Mouse (Mus musculus) hindbrain, embryonic 15.5 days (tissue): ENCODE results near the gene Dagla. TPM values are rescaled to one million over a fixed set of nuclear protein-coding genes. Genes with fewer than 3 reads are reported as not detected.

Experiments
- ATAC-seq: fragments of 200-750 bp; cut with Nextera tagmentation; 2 replicates; pipeline ENCODE4 v1.8.0; 2017; ENCODE audit warnings: low read depth, moderate number of reproducible peaks, moderate TSS enrichment; ENCODE audit not compliant: low FRiP score
- H3K27ac ChIP-seq: fragments of 300-500 bp; sonication (generic); replicated peaks from 2 replicates; pipeline ENCODE4 v1.5.1; 2015; ENCODE audit warnings: mild to moderate bottlenecking, inconsistent platforms
- H3K27me3 ChIP-seq: fragments of 300-500 bp; sonication (generic); 2 replicates; pipeline ENCODE4 v1.6.1; 2015; ENCODE audit warnings: control low read depth, inconsistent platforms
- H3K36me3 ChIP-seq: fragments of 300-500 bp; sonication (generic); 2 replicates; pipeline ENCODE4 v1.6.1; 2015; ENCODE audit warnings: control low read depth, inconsistent platforms
- H3K4me1 ChIP-seq: fragments of 300-500 bp; sonication (generic); replicated peaks from 2 replicates; pipeline ENCODE4 v1.6.1; 2015; ENCODE audit warnings: control low read depth, inconsistent platforms
- H3K4me2 ChIP-seq: fragments of 300-500 bp; sonication (generic); 2 replicates; pipeline ENCODE4 v1.6.1; 2015; ENCODE audit warnings: moderate library complexity, mild to moderate bottlenecking, inconsistent platforms
- H3K4me3 ChIP-seq: fragments of 300-500 bp; sonication (generic); 2 replicates; pipeline ENCODE4 v1.5.1; 2015; ENCODE audit warnings: mild to moderate bottlenecking, inconsistent platforms
- H3K9ac ChIP-seq: fragments of 300-500 bp; sonication (generic); 2 replicates; pipeline ENCODE4 v1.6.1; 2015; ENCODE audit warnings: inconsistent platforms
- H3K9me3 ChIP-seq: fragments of 300-500 bp; sonication (generic); 2 replicates; pipeline ENCODE4 v1.6.1; 2016; ENCODE audit warnings: control low read depth, inconsistent platforms
- WGBS: fragments of 180-500 bp; shearing (Covaris S2); methylation state at CpG from one replicate; pipeline ENCODE4 v1.1.7; 2015; 5-methylcytosine and 5-hydroxymethylcytosine counted together
- polyA plus RNA-seq: library from polyadenylated mRNA; unstranded; fragments of >200 nt; fragmentation: Nextera tagmentation; extraction: Ambion mirVana; gene quantifications from 2 replicates; pipeline ENCODE4 v1.2.1, GENCODE M21; 2015

Gene Dagla
- polyA plus RNA-seq, 1 experiment from 2014 or later, result 14.3 TPM

DNA sequence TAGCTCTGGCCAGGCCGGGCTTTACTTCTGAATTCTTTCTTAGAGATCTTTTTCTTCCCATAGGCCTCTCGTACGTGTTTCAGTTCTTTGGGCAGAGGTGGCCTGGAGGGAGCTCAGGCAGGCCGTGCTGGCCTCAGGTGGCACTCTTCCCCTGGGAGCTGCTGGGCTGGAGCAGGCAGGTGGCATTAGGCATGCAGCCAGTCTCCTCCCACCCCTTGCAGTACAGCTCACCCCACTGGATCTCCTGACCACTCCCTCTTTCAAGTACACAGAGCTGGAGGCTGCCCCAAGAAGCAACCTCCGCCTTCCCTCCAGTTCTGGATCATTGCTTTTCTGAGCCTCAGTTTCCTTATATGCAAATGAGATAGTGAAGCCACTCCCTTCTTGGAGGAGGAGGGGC is 26.9 kb downstream of the Dagla start:
- H3K4me1 ChIP-seq, result peaks cover 41% of the 10 kb centered on the region
- 0 out of 2 replicates have a peak overlapping the region, but pooled peaks have one; percentile 1 for H3K4me2 ChIP-seq
- peaks cover 48% of the 10 kb centered on the region for H3K27me3 ChIP-seq
- no peaks in the 10 kb centered on the region for H3K36me3 ChIP-seq
- no peak overlapping the region for H3K9ac ChIP-seq
- H3K27ac ChIP-seq, result 0 out of 2 replicates have a peak overlapping the region, but pooled peaks have one; percentile 17
- 0 out of 2 replicates have a peak, but pooled peaks have one; percentile 11 for ATAC-seq
- H3K9me3 ChIP-seq, result no peaks in the 10 kb centered on the region
- 6% methylated on average over 5 of the region's 5 CpGs for WGBS
- no peak overlapping the region for H3K4me3 ChIP-seq

DNA sequence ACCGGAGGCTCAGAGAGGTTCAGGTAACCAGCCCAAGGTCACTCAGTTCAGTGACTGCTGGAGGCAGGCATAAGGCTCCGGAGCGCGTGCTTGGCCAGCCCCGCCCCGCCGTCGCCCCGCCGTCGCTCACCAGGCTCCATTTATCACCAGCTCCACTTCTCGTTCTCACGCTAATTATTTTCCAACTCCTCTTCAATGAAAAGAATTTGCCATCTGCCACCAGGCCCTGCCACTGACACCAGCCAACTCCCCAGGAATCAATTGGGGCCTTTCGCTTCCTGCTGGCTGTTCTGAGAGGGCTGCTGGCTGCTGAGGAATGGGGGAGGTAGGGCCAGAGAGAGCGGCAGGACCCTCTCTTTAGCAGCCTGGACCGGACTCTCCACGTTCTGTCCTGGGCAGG is 27.3 kb downstream of the Dagla start:
- Histone ChIP-seq H3K9ac (no peak overlapping the region), H3K27me3 (peaks cover 44% of the 10 kb centered on the region)
- ATAC-seq, result peak; percentile 25; the same call in 1 of the 2 replicates

DNA sequence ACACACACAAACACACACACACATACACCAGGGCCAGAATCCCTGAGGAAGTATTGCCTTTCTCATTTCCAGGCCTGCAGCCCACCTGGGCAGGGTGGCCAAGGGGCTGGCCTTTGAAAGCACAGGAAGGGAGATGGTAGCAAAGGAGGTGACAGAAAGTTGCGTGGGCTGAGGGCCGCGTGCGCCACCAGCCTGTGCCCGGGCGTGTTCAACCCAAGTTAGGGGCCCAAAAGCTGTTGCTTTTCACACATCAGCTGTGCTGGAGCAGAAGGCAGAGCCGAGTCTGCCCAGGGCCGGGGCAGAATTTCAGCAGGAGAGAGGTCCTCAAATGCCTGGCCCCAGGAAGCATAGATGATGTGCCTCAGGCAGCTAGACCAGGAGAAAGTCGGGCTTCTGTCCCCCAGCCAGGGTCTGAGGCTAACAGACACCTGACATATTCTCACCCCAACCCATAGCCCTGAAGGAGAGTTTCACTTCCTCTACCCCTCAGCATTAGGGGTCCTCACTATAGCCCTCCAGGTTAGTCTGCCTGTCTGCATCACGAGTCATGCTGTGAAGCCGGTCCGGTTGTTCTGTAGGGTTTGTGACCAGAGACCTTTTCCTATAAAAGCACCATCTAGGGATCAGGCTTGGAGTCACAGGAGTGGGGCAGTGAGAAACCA is 28.1 kb downstream of the Dagla start:
- Histone ChIP-seq H3K27me3 (peaks cover 36% of the 10 kb centered on the region), H3K4me3 (no peak overlapping the region), H3K9ac (no peak overlapping the region; the same call in 1 of the 2 replicates), H3K36me3 (no peaks in the 10 kb centered on the region), H3K4me2 (no peak overlapping the region), H3K4me1 (peaks cover 45% of the 10 kb centered on the region), H3K27ac (no peak overlapping the region), H3K9me3 (no peaks in the 10 kb centered on the region)
- ATAC-seq, result no peak
- 70% methylated on average over 12 of the region's 12 CpGs for WGBS

More for the DNA sequence above, 27.3 kb downstream of the Dagla start:
- Histone ChIP-seq H3K36me3 (no peaks in the 10 kb centered on the region), H3K4me1 (peaks cover 45% of the 10 kb centered on the region), H3K27ac (0 out of 2 replicates have a peak overlapping the region, but pooled peaks have one; percentile 17), H3K9me3 (no peaks in the 10 kb centered on the region), H3K4me3 (no peak overlapping the region), H3K4me2 (peak overlapping the region; percentile 1; the same call in 1 of the 2 replicates)
- 3% methylated on average over 17 of the region's 17 CpGs for WGBS

DNA sequence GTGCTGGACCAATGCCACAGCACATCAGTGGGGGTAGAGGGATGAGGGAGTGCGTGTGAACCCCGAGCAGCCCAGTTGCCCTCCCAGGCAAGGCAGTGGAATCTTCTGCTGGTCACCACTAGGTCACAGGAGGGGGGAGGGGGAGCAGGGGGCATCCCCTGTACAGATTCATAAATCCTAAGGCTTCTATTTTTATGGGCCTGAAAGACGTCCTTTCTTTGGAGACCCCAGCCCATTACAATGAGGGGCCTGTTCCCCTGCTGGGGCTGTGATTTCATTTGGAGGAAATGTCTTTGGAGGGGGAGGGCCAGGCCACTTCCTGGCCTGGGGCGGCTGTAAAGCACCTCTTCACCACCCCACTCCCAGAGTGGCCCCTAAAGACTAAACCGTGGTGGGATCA is 30.6 kb downstream of the Dagla start:
- WGBS, result 36% methylated on average over 5 of the region's 5 CpGs
- Histone ChIP-seq H3K9ac (no peak overlapping the region), H3K9me3 (no peaks in the 10 kb centered on the region), H3K36me3 (no peaks in the 10 kb centered on the region), H3K27ac (no peak overlapping the region), H3K4me1 (peaks cover 45% of the 10 kb centered on the region), H3K27me3 (peaks cover 26% of the 10 kb centered on the region; the same call in 1 of the 2 replicates), H3K4me2 (no peak overlapping the region), H3K4me3 (no peak overlapping the region)
- no peak for ATAC-seq

DNA sequence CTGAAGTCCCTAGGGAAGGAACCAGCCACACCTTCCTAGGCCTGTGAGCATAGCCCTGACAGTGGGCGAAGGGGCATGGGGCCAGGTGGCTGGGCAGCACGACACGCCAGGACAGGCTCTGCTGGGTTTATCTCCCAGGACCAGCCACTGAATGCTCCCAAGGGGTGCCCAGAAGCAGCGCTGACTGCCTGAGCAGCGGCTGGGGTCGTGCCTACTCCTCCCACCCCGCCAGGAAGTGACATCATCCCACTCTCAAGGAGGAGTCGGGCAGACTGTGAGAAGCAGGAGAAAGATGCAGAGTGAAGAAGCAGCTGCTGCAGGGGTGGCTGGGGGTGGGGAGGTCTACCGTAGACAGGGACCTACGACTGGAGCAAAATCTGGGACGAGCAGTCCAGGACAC is 31.9 kb downstream of the Dagla start:
- ATAC-seq, result peak; percentile 66
- peaks cover 27% of the 10 kb centered on the region; the same call in 1 of the 2 replicates for H3K27me3 ChIP-seq
- H3K27ac ChIP-seq, result no peak overlapping the region; the same call in 1 of the 2 replicates
- H3K9me3 ChIP-seq, result no peaks in the 10 kb centered on the region
- H3K4me1 ChIP-seq, result peaks cover 34% of the 10 kb centered on the region
- no peak overlapping the region for H3K4me3 ChIP-seq
- peak overlapping the region; percentile 23 for H3K4me2 ChIP-seq
- WGBS, result 33% methylated on average over 11 of the region's 11 CpGs
- no peaks in the 10 kb centered on the region for H3K36me3 ChIP-seq
- H3K9ac ChIP-seq, result no peak overlapping the region

DNA sequence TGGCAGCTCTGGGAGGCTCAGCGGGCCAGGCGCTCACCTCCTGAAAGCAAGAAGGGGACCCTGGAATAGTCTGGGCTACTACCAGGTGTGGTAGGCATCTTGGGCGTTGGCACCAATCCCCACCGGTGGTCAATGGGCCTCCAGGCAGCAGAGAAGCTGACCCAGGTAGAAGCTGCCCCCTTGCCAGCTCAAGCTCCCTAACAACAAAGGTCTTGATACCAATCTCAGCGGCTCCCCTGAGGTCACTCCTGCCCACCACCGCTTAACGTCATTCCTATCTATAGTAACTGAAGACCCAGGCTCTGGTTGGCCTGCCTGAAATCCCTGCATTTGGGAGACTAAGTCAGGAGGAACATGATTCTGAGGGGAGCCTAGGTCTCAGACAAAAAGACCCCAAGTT is 33.1 kb downstream of the Dagla start:
- Histone ChIP-seq H3K9me3 (no peaks in the 10 kb centered on the region), H3K36me3 (no peaks in the 10 kb centered on the region), H3K9ac (no peak overlapping the region), H3K4me2 (no peak overlapping the region), H3K27ac (no peak overlapping the region), H3K4me1 (peaks cover 29% of the 10 kb centered on the region), H3K4me3 (no peak overlapping the region), H3K27me3 (peaks cover 24% of the 10 kb centered on the region; the same call in 1 of the 2 replicates)
- 88% methylated on average over 7 of the region's 7 CpGs for WGBS
- no peak for ATAC-seq

DNA sequence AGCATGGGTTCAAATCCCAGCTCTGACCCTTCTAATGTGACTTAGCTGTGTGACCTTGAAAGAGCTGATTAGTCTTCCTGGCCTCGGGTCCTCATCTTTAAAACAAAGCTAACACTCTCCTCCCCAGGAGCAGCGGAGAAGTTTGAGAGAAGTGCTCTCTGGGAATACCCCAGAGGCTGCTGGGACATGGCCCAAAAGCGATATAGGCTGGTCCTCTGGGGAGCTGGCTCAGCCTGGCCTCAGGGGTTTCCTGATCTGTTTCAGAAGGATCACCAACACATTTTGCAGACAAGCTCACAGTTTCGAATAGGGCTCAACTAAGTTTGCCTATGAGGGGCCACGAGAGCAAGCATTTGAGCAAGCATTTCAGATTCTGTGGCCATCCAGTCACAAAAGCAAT is 34.3 kb downstream of the Dagla start:
- Histone ChIP-seq H3K4me3 (no peak overlapping the region), H3K4me1 (peaks cover 28% of the 10 kb centered on the region), H3K27ac (no peak overlapping the region), H3K9me3 (no peaks in the 10 kb centered on the region), H3K27me3 (peaks cover 16% of the 10 kb centered on the region; the same call in 1 of the 2 replicates), H3K4me2 (no peak overlapping the region), H3K9ac (no peak overlapping the region), H3K36me3 (no peaks in the 10 kb centered on the region)
- WGBS, result 83% methylated on average over 5 of the region's 5 CpGs
- ATAC-seq, result no peak

DNA sequence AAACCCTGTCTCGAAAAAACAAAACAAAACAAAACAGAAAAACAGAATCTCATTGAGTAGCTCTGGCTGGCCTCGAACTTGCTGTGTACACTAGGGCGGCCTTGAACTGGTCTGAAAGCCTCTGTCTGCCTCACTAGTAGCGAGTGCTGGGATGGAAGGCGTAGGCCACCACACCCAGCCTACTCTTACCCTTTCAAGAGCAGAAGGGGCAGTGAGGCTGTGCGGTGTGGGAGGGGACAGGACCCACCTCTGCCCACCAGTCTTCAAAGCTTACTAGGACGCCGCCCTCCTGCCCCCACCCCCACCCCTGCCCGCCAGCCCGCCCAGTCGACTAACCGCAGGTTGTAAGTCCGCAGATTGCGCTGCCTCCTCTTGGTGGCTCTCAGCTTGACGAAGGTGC is 35.8 kb downstream of the Dagla start:
- WGBS, result 83% methylated on average over 15 of the region's 15 CpGs
- H3K27ac ChIP-seq, result no peak overlapping the region

DNA sequence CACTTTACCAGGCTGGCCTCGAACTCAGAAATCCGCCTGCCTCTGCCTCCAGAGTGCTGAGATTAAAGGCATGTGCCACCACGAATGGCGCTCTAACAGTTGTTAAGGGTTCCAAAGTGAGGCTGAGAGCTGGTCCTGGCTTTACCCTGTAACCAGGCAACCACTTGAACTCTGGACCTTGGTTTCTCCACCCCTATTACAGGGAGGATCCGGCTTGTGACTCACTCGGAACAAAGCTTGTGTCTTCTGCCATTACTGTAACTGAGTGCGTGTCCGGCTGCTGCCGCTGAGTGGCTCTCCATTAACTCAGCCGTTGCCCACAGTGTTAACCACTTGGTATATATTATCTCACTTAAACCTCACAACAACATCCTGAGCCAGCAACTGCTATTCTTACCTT is 36.7 kb downstream of the Dagla start:
- H3K4me1 ChIP-seq, result peaks cover 14% of the 10 kb centered on the region
- no peak overlapping the region for H3K4me2 ChIP-seq
- H3K9me3 ChIP-seq, result no peaks in the 10 kb centered on the region
- WGBS, result 85% methylated on average over 10 of the region's 10 CpGs
- ATAC-seq, result no peak
- H3K27me3 ChIP-seq, result peaks cover 19% of the 10 kb centered on the region; the same call in 1 of the 2 replicates
- H3K9ac ChIP-seq, result no peak overlapping the region
- no peak overlapping the region for H3K27ac ChIP-seq
- peaks cover 4% of the 10 kb centered on the region; the same call in 1 of the 2 replicates for H3K36me3 ChIP-seq
- H3K4me3 ChIP-seq, result no peak overlapping the region

More for the DNA sequence above, 35.8 kb downstream of the Dagla start:
- Histone ChIP-seq H3K27me3 (peaks cover 19% of the 10 kb centered on the region; the same call in 1 of the 2 replicates), H3K4me1 (peaks cover 23% of the 10 kb centered on the region), H3K4me3 (no peak overlapping the region), H3K9ac (no peak overlapping the region), H3K4me2 (no peak overlapping the region), H3K9me3 (no peaks in the 10 kb centered on the region), H3K36me3 (0 out of 2 replicates have a peak, but pooled peaks cover 4% of the 10 kb centered on the region)
- no peak for ATAC-seq

DNA sequence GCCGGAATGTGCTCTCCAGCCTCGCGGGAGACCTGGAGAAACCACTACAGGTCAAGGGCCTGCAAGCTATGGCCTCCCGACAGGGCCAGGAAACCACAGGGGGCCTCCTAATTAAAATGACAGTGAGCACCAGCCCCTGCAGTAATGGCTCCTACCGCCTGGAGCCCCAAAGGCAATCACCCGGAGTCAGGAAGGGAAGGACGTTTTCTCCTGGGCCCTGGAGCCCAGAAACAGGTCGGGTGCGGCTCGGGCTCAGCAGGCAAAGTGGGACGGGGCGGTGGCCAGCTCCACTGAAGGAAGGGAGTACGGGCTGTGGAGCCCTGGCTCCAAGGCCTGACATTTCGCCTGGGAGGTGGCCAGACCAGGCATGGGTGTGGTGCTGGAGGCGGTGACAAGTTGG is 37.6 kb downstream of the Dagla start:
- Histone ChIP-seq H3K4me3 (no peak overlapping the region), H3K9me3 (no peaks in the 10 kb centered on the region), H3K4me2 (no peak overlapping the region), H3K36me3 (peaks cover 10% of the 10 kb centered on the region; the same call in 1 of the 2 replicates), H3K9ac (no peak overlapping the region), H3K27me3 (peaks cover 19% of the 10 kb centered on the region; the same call in 1 of the 2 replicates), H3K27ac (no peak overlapping the region), H3K4me1 (peaks cover 8% of the 10 kb centered on the region)
- 13% methylated on average over 15 of the region's 15 CpGs for WGBS
- ATAC-seq, result no peak

DNA sequence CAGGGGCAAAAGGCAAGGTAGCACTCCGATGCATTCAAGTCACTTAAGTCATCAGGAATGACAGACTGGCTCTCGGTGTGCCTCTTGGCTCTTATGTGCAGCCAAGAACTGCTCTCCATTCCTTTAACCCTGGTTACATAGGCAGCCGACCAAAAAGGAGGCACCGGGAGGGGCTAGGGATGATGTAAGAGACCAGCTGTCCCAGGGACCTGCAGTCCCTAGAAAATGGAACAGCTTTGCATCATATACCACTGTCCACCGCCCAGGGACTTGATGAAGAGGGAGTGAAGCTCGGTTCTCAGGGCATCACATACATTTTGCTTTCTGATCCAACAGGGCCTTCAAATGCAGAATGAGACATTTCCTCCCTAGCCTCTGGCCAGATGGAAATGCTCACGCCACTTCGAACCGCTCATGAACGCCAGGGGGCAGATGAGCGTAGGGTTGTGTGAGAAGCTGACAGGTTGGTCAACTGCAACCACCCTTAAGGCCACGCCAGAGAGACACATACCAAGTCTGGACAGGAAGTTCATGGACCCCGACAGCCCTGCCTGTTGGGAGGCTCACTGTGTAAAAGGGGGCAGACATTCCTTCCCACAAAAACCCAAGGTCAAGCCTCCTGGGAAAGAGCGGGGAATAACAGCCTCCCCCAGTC is 38.4 kb downstream of the Dagla start:
- Histone ChIP-seq H3K27me3 (peaks cover 17% of the 10 kb centered on the region; the same call in 1 of the 2 replicates), H3K4me3 (no peak overlapping the region), H3K9me3 (no peaks in the 10 kb centered on the region), H3K9ac (no peak overlapping the region), H3K4me2 (no peak overlapping the region), H3K27ac (no peak overlapping the region), H3K36me3 (peaks cover 14% of the 10 kb centered on the region; the same call in 1 of the 2 replicates), H3K4me1 (peaks cover 8% of the 10 kb centered on the region)
- ATAC-seq, result no peak
- WGBS, result 21% methylated on average over 14 of the region's 14 CpGs

DNA sequence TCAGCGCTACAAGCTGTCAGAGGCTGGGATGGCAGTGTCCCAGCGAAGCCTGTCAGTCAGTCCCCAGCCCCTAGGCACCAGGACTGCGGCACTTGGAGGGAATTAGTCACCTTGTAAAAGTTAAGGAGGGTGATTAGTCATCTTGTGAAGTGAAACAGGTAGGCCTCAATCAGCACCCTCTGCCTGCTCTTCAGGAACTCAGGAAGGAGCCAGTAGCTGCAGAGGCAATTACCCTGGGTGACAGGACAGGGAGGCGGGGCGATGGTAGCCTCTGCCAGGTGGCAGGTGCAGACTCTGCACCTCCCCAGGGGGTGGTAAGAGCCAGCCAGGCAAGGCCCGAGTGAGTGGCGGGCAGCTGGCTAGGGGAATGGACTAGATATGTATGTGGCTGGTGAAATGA is 43.3 kb downstream of the Dagla start:
- H3K27me3 ChIP-seq, result peaks cover 3% of the 10 kb centered on the region; the same call in 1 of the 2 replicates
- no peaks in the 10 kb centered on the region for H3K9me3 ChIP-seq
- H3K36me3 ChIP-seq, result peaks cover 25% of the 10 kb centered on the region; the same call in 1 of the 2 replicates
- no peak overlapping the region for H3K27ac ChIP-seq
- H3K9ac ChIP-seq, result no peak overlapping the region
- ATAC-seq, result no peak
- no peaks in the 10 kb centered on the region; the same call in 1 of the 2 replicates for H3K4me1 ChIP-seq
- no peak overlapping the region for H3K4me3 ChIP-seq
- WGBS, result 82% methylated on average over 7 of the region's 7 CpGs
- H3K4me2 ChIP-seq, result no peak overlapping the region
